Mouse (Mus musculus): Measurements from ENCODE around the gene Bcl2a1c.
A peak's percentile ranks its signal among the peaks of the same experiment; 100 is the strongest.
"Not testable (repeated sequence)": the region's sequence is repeated elsewhere in the genome, so short reads cannot be mapped to it uniquely, and the experiment has no call there.

The Bcl2a1c gene

GRCm38 (mm10) chr9:114329855-114330254, at the start of gene Bcl2a1c:
TSS of gene Bcl2a1c (plus strand) at chr9:114330135.
- not testable (repeated sequence) for DNase-seq

GRCm38 (mm10) chr9:114305957-114306356, 24.0 kb upstream of the Bcl2a1c start:
- DNase-seq = not testable (repeated sequence)

GRCm38 (mm10) chr9:114311752-114312151, 18.2 kb upstream of the Bcl2a1c start:
- not testable (repeated sequence) for DNase-seq

GRCm38 (mm10) chr9:114318021-114318420, 11.9 kb upstream of the Bcl2a1c start:
- DNase-seq = peak; percentile 67

- DNase-seq = no peak
Measured at GRCm38 (mm10) chr9:114326011-114326748, 3.8 kb upstream of the Bcl2a1c start.

- peak; percentile 9 for DNase-seq
Measured at GRCm38 (mm10) chr9:114328332-114328731, 1.6 kb upstream of the Bcl2a1c start.

GRCm38 (mm10) chr9:114367783-114368470, 38.0 kb downstream of the Bcl2a1c start:
- peak; percentile 84 for DNase-seq

GRCm38 (mm10) chr9:114368471-114368858, 38.5 kb downstream of the Bcl2a1c start:
- DNase-seq = no peak

- not testable (repeated sequence) for DNase-seq
Measured at GRCm38 (mm10) chr9:114369389-114369788, 39.5 kb downstream of the Bcl2a1c start.

GRCm38 (mm10) chr9:114371717-114372116, 41.8 kb downstream of the Bcl2a1c start:
- DNase-seq = not testable (repeated sequence)

GRCm38 (mm10) chr9:114375276-114375962, 45.5 kb downstream of the Bcl2a1c start:
- DNase-seq = no peak

- no peak for DNase-seq
Measured at GRCm38 (mm10) chr9:114377168-114377567, 47.2 kb downstream of the Bcl2a1c start.

- no peak for DNase-seq
Measured at GRCm38 (mm10) chr9:114379871-114380270, 49.9 kb downstream of the Bcl2a1c start.
